Mouse (Mus musculus) left cerebral cortex, postnatal 10 days (tissue): ENCODE measurements around the gene S1pr5. TPM values are rescaled to one million over a fixed set of nuclear protein-coding genes. Genes with fewer than 3 reads are reported as not detected.
"Not testable (repeated sequence)": the region's sequence is repeated elsewhere in the genome, so short reads cannot be mapped to it uniquely, and the experiment has no call there.

Experiments
- DNase-seq, 2 experiments: peaks; one replicate each; pipeline ENCODE4 v3.0.0; 2021 to 2022; ENCODE audit warnings: low spot score in 2 of 2, mixed read lengths in 1 of 2; ENCODE audit errors: extremely low spot score in 1 of 2
- intact Hi-C: fragments of 180-260 bp; cut with DNase I; formaldehyde crosslinking; loops from one replicate; pipeline ENCODE4 v1.15.1; 2025
- total RNA-seq, 2 experiments: library from RNA; stranded (reverse); gene quantifications; 2 replicates each; pipeline ENCODE4 v1.2.3; 2021

Gene S1pr5
- total RNA-seq: 1 to 10 TPM; 2.2 to 2.3 TPM

- DNase-seq: no peak
- intact Hi-C loops: no loop called here
Observed at GRCm38 (mm10) chr9:21248326-21248725, at the start of gene S1pr5. S1pr5 (minus strand) TSS chr9:21248443.

GRCm38 (mm10) chr9:21292271-21292670, 44.0 kb upstream of the S1pr5 start:
- intact Hi-C loops: no loop called here
- DNase-seq: no peak

- intact Hi-C loops, DNase-seq: not testable (repeated sequence)
Observed at GRCm38 (mm10) chr9:21291868-21292267, 43.6 kb upstream of the S1pr5 start.

- DNase-seq: peak; percentile 99 to 100
- intact Hi-C loops: no loop called here
Observed at GRCm38 (mm10) chr9:21291022-21291787, 43.0 kb upstream of the S1pr5 start, which contains the start of gene Cdkn2d. Cdkn2d (minus strand) TSS chr9:21291407.

GRCm38 (mm10) chr9:21290589-21290988, 42.3 kb upstream of the S1pr5 start:
- intact Hi-C loops: no loop called here
- DNase-seq: peak in 1 of 2 experiments; percentile 46

GRCm38 (mm10) chr9:21289337-21289671, 41.1 kb upstream of the S1pr5 start:
- intact Hi-C loops: no loop called here
- DNase-seq: no peak

- intact Hi-C loops: no loop called here
- peak in 1 of 2 experiments; percentile 32 for DNase-seq
Observed at GRCm38 (mm10) chr9:21288404-21289336, 40.4 kb upstream of the S1pr5 start.

- DNase-seq: peak; percentile 96 to 99
- intact Hi-C loops: no loop called here
Observed at GRCm38 (mm10) chr9:21287571-21288402, 39.5 kb upstream of the S1pr5 start, which contains the start of gene Kri1. Kri1 (minus strand) TSS chr9:21287969.

GRCm38 (mm10) chr9:21286753-21287152, 38.5 kb upstream of the S1pr5 start:
- intact Hi-C loops: no loop called here
- no peak for DNase-seq

- intact Hi-C loops: no loop called here
- DNase-seq: no peak
Observed at GRCm38 (mm10) chr9:21283994-21284393, 35.8 kb upstream of the S1pr5 start.

GRCm38 (mm10) chr9:21283591-21283990, 35.3 kb upstream of the S1pr5 start:
- intact Hi-C loops: no loop called here
- no peak for DNase-seq

- intact Hi-C loops: no loop called here
Observed at GRCm38 (mm10) chr9:21277776-21278175, 29.5 kb upstream of the S1pr5 start.

GRCm38 (mm10) chr9:21276307-21276706, 28.1 kb upstream of the S1pr5 start:
- intact Hi-C loops: no loop called here

More at GRCm38 (mm10) chr9:21277776-21278175, 29.5 kb upstream of the S1pr5 start:
- DNase-seq: no peak

GRCm38 (mm10) chr9:21275727-21276126, 27.5 kb upstream of the S1pr5 start:
- intact Hi-C loops: no loop called here
- DNase-seq: no peak

More at GRCm38 (mm10) chr9:21276307-21276706, 28.1 kb upstream of the S1pr5 start:
- DNase-seq: no peak

- intact Hi-C loops: no loop called here
Observed at GRCm38 (mm10) chr9:21275013-21275710, 26.9 kb upstream of the S1pr5 start.

GRCm38 (mm10) chr9:21274336-21274735, 26.1 kb upstream of the S1pr5 start:
- intact Hi-C loops: no loop called here

More at GRCm38 (mm10) chr9:21275013-21275710, 26.9 kb upstream of the S1pr5 start:
- no peak for DNase-seq

GRCm38 (mm10) chr9:21273520-21274228, 25.4 kb upstream of the S1pr5 start:
- intact Hi-C loops: no loop called here
- no peak for DNase-seq

More at GRCm38 (mm10) chr9:21274336-21274735, 26.1 kb upstream of the S1pr5 start:
- DNase-seq: no peak
